Mouse (Mus musculus): ENCODE measurements around the gene Krt28.

The Krt28 gene

DNA sequence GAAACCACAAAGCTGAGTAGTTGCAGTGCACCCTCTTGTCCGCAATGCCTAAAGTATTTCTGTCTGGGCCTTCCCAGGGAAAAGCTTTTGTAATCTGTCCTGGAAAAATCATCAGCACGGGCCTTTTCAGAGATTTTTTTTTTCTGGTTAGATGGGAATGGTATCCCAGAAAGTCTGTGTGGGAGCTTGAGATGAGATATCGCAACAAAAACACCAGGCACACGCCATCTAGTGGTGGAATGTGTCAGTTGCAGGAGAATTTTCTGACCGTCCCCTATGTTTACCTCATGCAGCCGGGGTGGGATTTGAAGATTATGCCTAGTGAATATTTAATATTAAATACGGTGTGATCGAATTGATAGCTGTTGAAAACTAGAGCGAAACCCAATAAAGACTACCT lies 10.3 kb downstream of the Krt28 start:
- DNase-seq: peak; percentile 55 to 66

DNA sequence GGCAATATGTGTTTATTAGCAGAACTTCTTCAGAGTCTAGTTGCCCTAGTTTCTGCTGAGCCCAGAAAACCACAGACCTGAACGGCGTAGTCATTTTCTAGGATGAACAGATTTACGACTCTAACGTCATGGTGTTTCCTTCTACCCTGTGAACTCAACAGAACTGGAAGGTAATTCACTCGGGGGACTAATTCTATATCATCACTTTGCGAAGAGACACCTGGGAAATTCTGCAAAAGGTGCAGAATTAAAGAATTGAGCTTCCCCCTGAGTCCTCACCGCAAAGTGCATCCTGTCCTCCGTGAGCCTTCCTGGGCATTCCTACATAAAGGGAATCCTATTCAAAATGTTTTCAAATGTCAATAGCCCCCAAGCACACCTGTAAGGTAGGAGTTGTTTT lies 13.3 kb downstream of the Krt28 start:
- DNase-seq: no peak

DNA sequence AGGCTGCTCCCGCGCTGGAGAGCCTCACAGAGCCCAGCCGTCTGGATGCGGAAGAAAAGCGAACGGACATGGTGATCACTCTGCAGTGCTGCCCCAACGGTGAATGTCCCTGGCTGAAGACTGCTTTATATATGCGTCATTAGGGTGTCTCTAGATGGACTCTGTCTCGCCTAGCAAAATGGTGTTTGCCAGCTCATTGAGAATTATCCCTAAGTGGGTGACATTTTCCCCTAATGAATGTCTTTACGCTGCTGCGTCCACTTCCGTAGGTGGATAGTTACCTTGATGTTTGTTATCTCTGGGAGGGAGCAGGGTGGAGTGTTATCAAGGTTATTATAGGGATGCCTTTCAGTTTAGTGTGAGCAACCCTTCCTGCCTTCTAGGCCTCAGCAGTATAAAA lies 23.7 kb downstream of the Krt28 start, which contains the start of gene Krt27:
TSS of gene Krt27 (minus strand) at position 101 of the 400 bp plus-strand sequence.
- DNase-seq: no peak

DNA sequence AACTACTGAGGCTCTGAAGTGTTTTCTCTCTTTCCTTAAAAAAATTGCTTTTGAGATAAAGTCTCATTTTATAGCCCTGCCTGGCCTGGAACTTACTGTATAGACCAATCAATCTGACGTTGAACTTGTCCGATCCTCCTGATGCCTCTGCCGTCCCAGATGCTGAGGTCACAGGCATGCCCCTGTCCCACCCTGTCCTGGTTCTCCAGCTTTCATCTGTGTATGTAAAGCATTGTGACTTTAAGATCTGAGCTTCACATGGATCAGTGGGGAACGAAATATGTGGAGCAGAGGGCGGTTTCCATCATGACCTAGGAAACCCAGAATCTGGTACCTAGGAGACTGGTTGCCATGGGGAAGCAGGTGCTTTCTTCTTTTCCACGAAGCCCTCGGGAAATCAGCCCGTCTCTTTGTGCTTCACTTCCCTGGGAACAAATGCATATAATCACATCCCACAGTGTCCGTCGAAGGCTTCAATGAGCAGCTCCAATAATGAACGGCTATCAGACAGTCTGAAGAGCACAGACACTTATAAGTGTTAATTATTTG lies 35.3 kb downstream of the Krt28 start:
- no peak for DNase-seq

DNA sequence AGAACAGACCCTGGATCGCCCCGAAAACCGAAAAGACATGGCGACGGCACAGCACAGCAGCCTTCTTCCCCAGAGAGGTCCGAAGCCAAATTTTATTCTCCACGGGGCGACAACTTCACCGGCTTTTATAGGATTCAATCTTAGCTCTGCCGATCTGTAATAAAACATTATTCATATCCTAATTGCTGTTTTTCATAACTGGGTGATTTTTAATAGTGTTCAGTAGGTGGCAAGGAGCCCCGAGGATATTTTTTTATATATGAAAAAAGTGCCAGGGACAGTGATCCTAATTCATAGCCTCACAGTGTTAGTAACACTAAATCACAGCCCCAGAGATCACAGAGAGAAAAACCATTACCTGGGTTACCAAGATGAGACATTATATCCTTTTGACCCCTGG lies 36.8 kb downstream of the Krt28 start, which contains the start of gene Krt26:
TSS of gene Krt26 (minus strand) at position 101 of the 400 bp plus-strand sequence.
- DNase-seq: no peak

DNA sequence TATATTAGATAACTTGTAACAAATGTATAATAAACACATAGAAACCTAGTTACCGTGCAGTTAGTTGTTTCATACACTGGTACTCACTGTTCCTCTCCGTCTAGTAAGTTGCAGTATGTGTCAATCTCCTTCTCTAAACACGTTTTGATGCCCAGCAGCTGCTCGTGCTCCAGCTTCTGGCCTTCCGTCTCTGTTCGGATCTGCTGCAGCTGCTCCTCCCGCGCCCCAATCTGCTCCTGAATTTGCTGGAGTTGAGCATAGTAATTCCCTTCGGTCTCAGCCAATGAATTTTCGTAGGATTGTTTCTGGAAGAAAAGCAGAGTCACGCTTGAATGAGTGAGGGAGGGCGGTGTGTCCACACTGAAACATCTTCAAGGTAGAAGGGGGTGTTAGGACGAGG lies 41.3 kb downstream of the Krt28 start:
- peak; percentile 14 to 20 for DNase-seq

DNA sequence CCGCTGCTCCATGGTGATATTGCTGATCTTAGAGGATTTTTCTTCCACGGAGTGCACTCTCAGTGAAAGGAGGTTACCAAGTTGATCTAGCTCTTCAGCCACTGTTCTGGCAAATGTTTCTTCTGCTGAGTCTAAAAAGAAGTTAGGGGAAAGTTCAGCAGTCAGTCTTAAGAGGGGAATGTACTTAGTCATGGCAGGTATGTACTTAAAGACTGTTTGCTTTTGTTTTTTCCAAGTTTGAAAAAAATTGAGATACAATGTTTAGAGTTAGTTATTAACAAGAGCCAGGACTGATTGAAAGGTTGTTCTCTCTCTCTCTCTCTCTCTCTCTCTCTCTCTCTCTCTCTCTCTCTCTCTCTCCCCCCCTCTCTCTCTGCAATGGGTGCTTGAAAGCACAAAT lies 45.0 kb downstream of the Krt28 start:
- DNase-seq: no peak

DNA sequence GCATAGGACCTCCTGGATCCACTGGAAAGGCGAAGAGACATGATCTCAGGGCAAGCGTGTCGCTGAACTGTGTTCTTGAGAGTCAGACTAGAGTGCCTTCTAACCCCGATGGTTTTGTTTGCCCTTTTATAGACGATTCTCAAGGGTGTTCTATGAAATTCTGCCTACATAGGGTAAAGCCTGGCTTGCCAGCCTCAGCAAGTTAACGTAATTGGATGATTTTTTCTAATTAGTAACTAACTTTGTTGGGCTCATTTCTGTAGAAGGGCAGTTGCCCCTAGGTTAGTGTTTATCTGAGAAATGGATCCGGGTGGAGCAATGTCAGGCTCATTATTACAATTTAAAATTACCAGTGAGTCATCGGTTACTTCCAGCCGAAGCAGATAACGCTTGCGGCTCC lies 51.9 kb downstream of the Krt28 start, which contains the start of gene Krt25:
TSS of gene Krt25 (minus strand) at position 101 of the 400 bp plus-strand sequence.
- DNase-seq: no peak

DNA sequence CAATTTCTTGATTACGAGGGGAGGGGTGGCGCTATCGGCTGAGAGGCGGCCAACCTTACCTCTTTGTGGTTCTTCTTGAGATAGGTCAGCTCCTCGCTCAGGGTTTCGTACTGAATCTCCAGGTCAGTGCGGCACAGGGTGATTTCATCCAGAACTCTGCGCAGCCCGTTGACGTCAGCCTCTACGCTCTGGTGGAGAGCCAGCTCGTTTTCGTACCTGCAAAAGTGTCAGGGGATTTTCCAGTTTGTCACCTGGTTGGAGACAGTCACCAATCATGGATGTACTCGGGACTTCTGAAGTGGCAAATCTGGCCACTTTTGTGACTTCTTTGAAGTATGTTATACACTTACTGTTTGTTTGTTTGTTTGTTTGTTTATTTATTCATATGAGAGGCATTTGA lies 53.6 kb downstream of the Krt28 start:
- no peak for DNase-seq

DNA sequence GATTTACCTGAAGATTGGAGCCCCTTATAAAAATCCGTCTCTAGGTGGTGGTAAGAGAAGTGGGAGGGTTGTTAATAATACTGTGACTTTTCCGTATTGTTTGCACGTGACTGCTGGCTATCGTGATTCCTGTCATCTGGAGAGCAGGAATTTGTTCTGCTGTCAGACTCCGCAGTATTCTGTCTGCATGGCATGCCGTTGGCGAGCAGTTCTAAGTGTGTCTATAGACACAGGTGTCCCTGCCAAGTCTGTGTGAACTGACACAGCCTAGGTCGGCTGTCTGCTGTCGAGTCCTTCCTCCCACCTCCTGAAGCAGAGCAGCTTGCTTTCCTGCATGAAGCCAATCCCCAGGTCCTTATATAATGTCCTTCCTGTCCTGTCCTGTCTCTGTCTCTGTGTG lies 55.6 kb downstream of the Krt28 start:
- no peak for DNase-seq

DNA sequence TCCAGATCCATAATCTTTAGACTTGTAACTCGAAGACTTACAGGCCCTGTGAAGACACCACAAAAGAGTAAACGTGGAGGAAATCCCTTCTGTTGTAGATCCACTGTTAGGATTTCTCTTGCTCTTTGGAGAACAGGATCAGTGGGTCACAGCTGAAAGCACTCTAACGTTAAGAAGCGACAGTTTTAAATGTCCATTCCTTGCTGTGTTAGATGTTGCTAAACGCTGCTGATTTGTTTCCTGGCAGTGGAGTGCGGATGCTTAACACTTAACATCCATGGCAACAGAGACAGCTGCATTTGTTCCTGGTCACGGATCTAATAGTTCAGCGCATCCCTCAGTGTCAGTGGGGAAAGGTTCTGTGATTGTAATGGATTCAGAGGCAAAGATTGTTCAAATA lies 58.2 kb downstream of the Krt28 start:
- DNase-seq: no peak

Data from cerebellum, postnatal 10 days (tissue).